Mouse (Mus musculus) left cerebral cortex, adult 2 months (tissue): ENCODE results near the gene Lin37. TPM values are rescaled to one million over a fixed set of nuclear protein-coding genes. Genes with fewer than 3 reads are reported as not detected.

Source experiments
- DNase-seq, 2 experiments: peaks; one replicate each; pipeline ENCODE4 v3.0.0; 2021 to 2022; ENCODE audit warnings: low spot score in 2 of 2, mixed read lengths in 1 of 2; ENCODE audit errors: extremely low spot score in 1 of 2
- H3K27ac ChIP-seq: fragments of 200-600 bp; 2 replicates; pipeline ENCODE4 v1.8.1; 2022
- H3K4me3 ChIP-seq: fragments of 200-600 bp; 2 replicates; pipeline ENCODE4 v1.8.1; 2022
- CTCF ChIP-seq: fragments of 200-600 bp; IDR thresholded peaks from 2 replicates; pipeline ENCODE4 v1.8.1; 2022; ENCODE audit warnings: antibody characterized with exemption, mild to moderate bottlenecking, moderate library complexity
- intact Hi-C: fragments of 180-260 bp; cut with DNase I; formaldehyde crosslinking; loops from one replicate; pipeline ENCODE4 v1.15.1; 2025
- long read RNA-seq, 2 experiments: library from polyadenylated mRNA; stranded (forward); transcript quantifications; one replicate each; pipeline ENCODE4 v2.0.0; 2021; ENCODE audit warnings: borderline mapping rate in 2 of 2
- total RNA-seq, 2 experiments: library from RNA; stranded (reverse); gene quantifications; 2 replicates each; pipeline ENCODE4 v1.2.3; 2021

The Lin37 gene
- 10 to 100 TPM; 42.9 to 43.2 TPM for total RNA-seq
- long read RNA-seq, experiment 1, transcript Lin37-201 (9 exons, 998 nt) = major isoform, 14 of 28 reads
- long read RNA-seq, experiment 1, partial matches to known transcripts = 0 of 28 reads
- long read RNA-seq, experiment 1, other reads (novel, unspliced or antisense) = 11 of 28 reads
- long read RNA-seq, experiment 2, transcript Lin37-201 (9 exons, 998 nt) = major isoform, 5 of 13 reads
- long read RNA-seq, experiment 2, partial matches to known transcripts = 0 of 13 reads
- long read RNA-seq, experiment 2, other reads (novel, unspliced or antisense) = 7 of 13 reads

GRCm38 (mm10) chr7:30559443-30559954 lies at the start of gene Lin37:
TSS of gene Lin37 (minus strand) at chr7:30559838.
- TF ChIP-seq CTCF = no peak; the same call in 1 of the 2 replicates
- DNase-seq = peak; percentile 95 to 98
- H3K27ac ChIP-seq = peak within 1 kb of the TSS; percentile 91
- peak within 1 kb of the TSS; percentile 70 for H3K4me3 ChIP-seq
- intact Hi-C loops = no loop called here

GRCm38 (mm10) chr7:30608476-30608875 lies 48.8 kb upstream of the Lin37 start:
- TF ChIP-seq CTCF = no peak
- Histone ChIP-seq H3K27ac (no peak overlapping the region), H3K4me3 (no peak overlapping the region)
- intact Hi-C loops = loop anchor here (2.0 kb wide), 1 partner anchor 20 kb away; the partner anchor contains the start of gene Kmt2b
- DNase-seq = no peak

GRCm38 (mm10) chr7:30607706-30608309 lies 48.2 kb upstream of the Lin37 start:
- Histone ChIP-seq H3K27ac (no peak overlapping the region), H3K4me3 (no peak overlapping the region)
- intact Hi-C loops = loop anchor here (2.0 kb wide), 1 partner anchor 19 kb away; the partner anchor contains the start of gene Kmt2b
- DNase-seq = no peak
- peak; percentile 54 for TF ChIP-seq CTCF

GRCm38 (mm10) chr7:30604944-30605343 lies 45.3 kb upstream of the Lin37 start:
- TF ChIP-seq CTCF = no peak
- no peak for DNase-seq
- Histone ChIP-seq H3K27ac (no peak overlapping the region), H3K4me3 (no peak overlapping the region)
- intact Hi-C loops = no loop called here

GRCm38 (mm10) chr7:30604424-30604823 lies 44.8 kb upstream of the Lin37 start:
- no peak for TF ChIP-seq CTCF
- no peak overlapping the region for H3K4me3 ChIP-seq
- intact Hi-C loops = no loop called here
- DNase-seq = no peak
- no peak overlapping the region for H3K27ac ChIP-seq

GRCm38 (mm10) chr7:30602583-30602982 lies 42.9 kb upstream of the Lin37 start:
- DNase-seq = no peak
- intact Hi-C loops = no loop called here
- TF ChIP-seq CTCF = no peak
- Histone ChIP-seq H3K4me3 (no peak overlapping the region), H3K27ac (no peak overlapping the region)

- no peak overlapping the region for H3K4me3 ChIP-seq
- DNase-seq = no peak
- no peak overlapping the region for H3K27ac ChIP-seq
- no peak for TF ChIP-seq CTCF
- intact Hi-C loops = no loop called here
Measured at GRCm38 (mm10) chr7:30600651-30601050, 41.0 kb upstream of the Lin37 start.

GRCm38 (mm10) chr7:30599933-30600353 lies 40.3 kb upstream of the Lin37 start:
- TF ChIP-seq CTCF = no peak
- DNase-seq = peak; percentile 83 to 86
- H3K4me3 ChIP-seq = no peak overlapping the region
- intact Hi-C loops = loop anchor here (5.0 kb wide), 1 partner anchor 302 kb away; no protein-coding TSS in a partner anchor
- H3K27ac ChIP-seq = no peak overlapping the region

- no peak for DNase-seq
- TF ChIP-seq CTCF = no peak
- intact Hi-C loops = loop anchor here (5.0 kb wide), 1 partner anchor 304 kb away; no protein-coding TSS in a partner anchor
- H3K27ac ChIP-seq = no peak within 1 kb of the TSS
- no peak within 1 kb of the TSS for H3K4me3 ChIP-seq
Measured at GRCm38 (mm10) chr7:30598786-30599185, 39.1 kb upstream of the Lin37 start, which contains the start of gene Zbtb32. TSS of gene Zbtb32 (minus strand) at chr7:30598909.

- H3K27ac ChIP-seq = no peak overlapping the region
- DNase-seq = no peak
- no peak overlapping the region for H3K4me3 ChIP-seq
- intact Hi-C loops = loop anchor here (5.0 kb wide), 1 partner anchor 305 kb away; no protein-coding TSS in a partner anchor
- no peak for TF ChIP-seq CTCF
Measured at GRCm38 (mm10) chr7:30596811-30597210, 37.2 kb upstream of the Lin37 start.

- Histone ChIP-seq H3K27ac (no peak overlapping the region), H3K4me3 (no peak overlapping the region)
- DNase-seq = no peak
- intact Hi-C loops = loop anchor here (5.0 kb wide), 1 partner anchor 306 kb away; no protein-coding TSS in a partner anchor
- no peak for TF ChIP-seq CTCF
Measured at GRCm38 (mm10) chr7:30596093-30596492, 36.5 kb upstream of the Lin37 start.

GRCm38 (mm10) chr7:30594510-30595024 lies 34.9 kb upstream of the Lin37 start:
- no peak overlapping the region for H3K4me3 ChIP-seq
- no peak for DNase-seq
- intact Hi-C loops = loop anchor here (5.0 kb wide), 1 partner anchor 308 kb away; no protein-coding TSS in a partner anchor
- no peak overlapping the region for H3K27ac ChIP-seq
- no peak for TF ChIP-seq CTCF
